Mouse (Mus musculus) forebrain, embryonic 11.5 days (tissue): ENCODE measurements around the gene Gm9844. TPM values are rescaled to one million over a fixed set of nuclear protein-coding genes. Genes with fewer than 3 reads are reported as not detected.
A peak's percentile ranks its signal among the peaks of the same experiment; 100 is the strongest.

Source experiments
- ATAC-seq: fragments of 200-750 bp; cut with Nextera tagmentation; replicated peaks from 2 replicates; pipeline ENCODE4 v1.8.0; 2017; ENCODE audit warnings: moderate TSS enrichment; ENCODE audit not compliant: low FRiP score
- DNase-seq: peaks from one replicate; pipeline ENCODE4 v3.0.0-alpha.2; 2017; ENCODE audit warnings: low spot score
- H3K27ac ChIP-seq: fragments of 300-500 bp; sonication (generic); 2 replicates; pipeline ENCODE4 v1.5.1; 2014; ENCODE audit warnings: low read depth, low read length
- H3K27me3 ChIP-seq: fragments of 300-500 bp; sonication (generic); 2 replicates; pipeline ENCODE4 v1.6.1; 2014; ENCODE audit warnings: mild to moderate bottlenecking, low read length, mixed read lengths; ENCODE audit not compliant: control insufficient read depth, insufficient read depth
- H3K36me3 ChIP-seq: fragments of 300-500 bp; sonication (generic); 2 replicates; pipeline ENCODE4 v1.6.1; 2014; ENCODE audit warnings: mild to moderate bottlenecking, low read length, moderate library complexity, mixed read lengths; ENCODE audit not compliant: control insufficient read depth, insufficient read depth
- H3K4me1 ChIP-seq: fragments of 300-500 bp; sonication (generic); replicated peaks from 2 replicates; pipeline ENCODE4 v1.6.1; 2014; ENCODE audit warnings: low read length, mixed read lengths; ENCODE audit not compliant: control insufficient read depth, insufficient read depth
- H3K4me2 ChIP-seq: fragments of 300-500 bp; sonication (generic); 2 replicates; pipeline ENCODE4 v1.6.1; 2014; ENCODE audit warnings: low read depth, mild to moderate bottlenecking, low read length, moderate library complexity, mixed read lengths; ENCODE audit not compliant: severe bottlenecking
- H3K4me3 ChIP-seq: fragments of 300-500 bp; sonication (generic); 2 replicates; pipeline ENCODE4 v1.5.1; 2014; ENCODE audit warnings: low read depth, low read length
- H3K9ac ChIP-seq: fragments of 300-500 bp; sonication (generic); 2 replicates; pipeline ENCODE4 v1.6.1; 2014; ENCODE audit warnings: low read length
- H3K9me3 ChIP-seq: fragments of 300-500 bp; sonication (generic); 2 replicates; pipeline ENCODE4 v1.6.1; 2016; ENCODE audit warnings: low read length, mixed read lengths; ENCODE audit not compliant: control insufficient read depth
- WGBS: fragments of 180-500 bp; shearing (Covaris S2); extraction: QIAGEN DNeasy Blood & Tissue Kit; methylation state at CpG from one replicate; pipeline ENCODE4 v1.1.7; 2014; 5-methylcytosine and 5-hydroxymethylcytosine counted together
- polyA plus RNA-seq: library from polyadenylated mRNA; unstranded; fragments of >200 nt; fragmentation: Nextera tagmentation; extraction: Ambion mirVana; gene quantifications from 2 replicates; pipeline ENCODE4 v1.2.1, GENCODE M21; 2014

Gene Gm9844
- polyA plus RNA-seq, 1 experiment from 2014 or later, result 15.9 TPM

GRCm38 (mm10) chr7:24856460-24857120 is 5.4 kb upstream of the Gm9844 start:
- WGBS, result 32% methylated on average over 6 of the region's 6 CpGs
- Histone ChIP-seq H3K9ac (peak overlapping the region; percentile 12; the same call in 1 of the 2 replicates), H3K4me3 (no peak overlapping the region), H3K4me2 (no peak overlapping the region), H3K36me3 (no peaks in the 10 kb centered on the region), H3K9me3 (no peaks in the 10 kb centered on the region), H3K27me3 (no peaks in the 10 kb centered on the region), H3K4me1 (no peaks in the 10 kb centered on the region; the same call in 1 of the 2 replicates), H3K27ac (no peak overlapping the region)
- no peak for ATAC-seq
- no peak for DNase-seq

DNA sequence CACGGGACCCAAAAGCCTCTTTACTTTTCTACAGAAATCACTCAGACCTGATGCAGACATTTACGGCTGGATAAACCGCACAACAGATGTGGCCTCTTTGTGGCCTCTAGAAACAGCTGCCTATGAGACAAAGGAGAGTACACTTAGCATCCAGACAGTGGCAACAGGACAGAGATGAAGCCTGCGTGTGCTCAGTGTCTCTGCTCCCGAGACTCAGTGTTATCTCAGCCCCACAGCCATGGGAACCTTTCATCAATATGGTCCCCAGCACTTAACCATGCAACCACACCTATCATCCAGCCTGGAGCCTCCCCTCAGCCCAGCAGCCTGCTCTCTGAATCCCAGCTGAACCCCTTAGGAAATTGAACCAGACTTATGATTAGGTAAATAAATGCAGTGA is 2.8 kb upstream of the Gm9844 start:
- ATAC-seq (no peak), DNase-seq (no peak)
- WGBS, result 81% methylated on average over 5 of the region's 5 CpGs
- H3K4me3 ChIP-seq, result no peak overlapping the region
- H3K9ac ChIP-seq, result no peak overlapping the region
- H3K27ac ChIP-seq, result no peak overlapping the region
- no peaks in the 10 kb centered on the region for H3K36me3 ChIP-seq
- H3K4me2 ChIP-seq, result no peak overlapping the region
- H3K4me1 ChIP-seq, result no peaks in the 10 kb centered on the region; the same call in 1 of the 2 replicates
- H3K27me3 ChIP-seq, result no peaks in the 10 kb centered on the region
- no peaks in the 10 kb centered on the region for H3K9me3 ChIP-seq

- no peak for ATAC-seq
- Histone ChIP-seq H3K27me3 (no peaks in the 10 kb centered on the region), H3K9me3 (no peaks in the 10 kb centered on the region), H3K4me2 (no peak overlapping the region), H3K4me3 (no peak overlapping the region), H3K9ac (no peak overlapping the region), H3K36me3 (no peaks in the 10 kb centered on the region), H3K4me1 (no peaks in the 10 kb centered on the region), H3K27ac (no peak overlapping the region)
- no peak for DNase-seq
- WGBS, result 86% methylated on average over 4 of the region's 4 CpGs
Observed at GRCm38 (mm10) chr7:24862853-24863252, 840 bp downstream of the Gm9844 start.

- H3K36me3 ChIP-seq, result no peaks in the 10 kb centered on the region
- H3K27ac ChIP-seq, result no peak overlapping the region
- WGBS, result 38% methylated on average over 6 of the region's 6 CpGs
- no peak for ATAC-seq
- no peaks in the 10 kb centered on the region for H3K27me3 ChIP-seq
- H3K4me3 ChIP-seq, result no peak overlapping the region
- no peak overlapping the region for H3K4me2 ChIP-seq
- DNase-seq, result no peak
- 0 out of 2 replicates have a peak, but pooled peaks cover 3% of the 10 kb centered on the region for H3K4me1 ChIP-seq
- no peaks in the 10 kb centered on the region for H3K9me3 ChIP-seq
- H3K9ac ChIP-seq, result no peak overlapping the region
Observed at GRCm38 (mm10) chr7:24864156-24864555, 2.1 kb downstream of the Gm9844 start.

DNA sequence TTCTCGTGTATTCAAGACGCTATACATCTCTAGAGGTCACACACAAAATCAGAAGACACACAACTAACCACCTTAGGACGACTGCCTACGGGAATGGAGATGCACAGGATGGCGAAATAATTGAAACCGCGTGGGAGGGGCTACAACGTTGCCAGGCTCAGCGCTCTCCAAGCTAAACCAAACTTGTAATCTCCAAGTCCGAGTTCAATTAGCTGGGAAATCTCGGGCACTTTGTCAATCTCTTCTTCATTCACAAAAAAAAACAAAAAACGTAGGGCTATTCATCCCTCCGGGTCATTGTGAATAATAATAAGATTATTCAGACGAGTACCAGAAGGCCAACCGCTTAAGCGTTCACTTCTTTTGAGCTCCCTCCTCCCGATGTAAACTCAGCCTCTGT is 7.1 kb downstream of the Gm9844 start:
- H3K4me3 ChIP-seq, result no peak overlapping the region
- H3K9me3 ChIP-seq, result no peaks in the 10 kb centered on the region; the same call in 1 of the 2 replicates
- no peaks in the 10 kb centered on the region for H3K36me3 ChIP-seq
- no peaks in the 10 kb centered on the region for H3K27me3 ChIP-seq
- peaks cover 3% of the 10 kb centered on the region; the same call in 1 of the 2 replicates for H3K4me1 ChIP-seq
- ATAC-seq (no peak), DNase-seq (no peak)
- H3K4me2 ChIP-seq, result no peak overlapping the region
- WGBS, result 36% methylated on average over 17 of the region's 17 CpGs
- H3K9ac ChIP-seq, result no peak overlapping the region
- no peak overlapping the region for H3K27ac ChIP-seq

DNA sequence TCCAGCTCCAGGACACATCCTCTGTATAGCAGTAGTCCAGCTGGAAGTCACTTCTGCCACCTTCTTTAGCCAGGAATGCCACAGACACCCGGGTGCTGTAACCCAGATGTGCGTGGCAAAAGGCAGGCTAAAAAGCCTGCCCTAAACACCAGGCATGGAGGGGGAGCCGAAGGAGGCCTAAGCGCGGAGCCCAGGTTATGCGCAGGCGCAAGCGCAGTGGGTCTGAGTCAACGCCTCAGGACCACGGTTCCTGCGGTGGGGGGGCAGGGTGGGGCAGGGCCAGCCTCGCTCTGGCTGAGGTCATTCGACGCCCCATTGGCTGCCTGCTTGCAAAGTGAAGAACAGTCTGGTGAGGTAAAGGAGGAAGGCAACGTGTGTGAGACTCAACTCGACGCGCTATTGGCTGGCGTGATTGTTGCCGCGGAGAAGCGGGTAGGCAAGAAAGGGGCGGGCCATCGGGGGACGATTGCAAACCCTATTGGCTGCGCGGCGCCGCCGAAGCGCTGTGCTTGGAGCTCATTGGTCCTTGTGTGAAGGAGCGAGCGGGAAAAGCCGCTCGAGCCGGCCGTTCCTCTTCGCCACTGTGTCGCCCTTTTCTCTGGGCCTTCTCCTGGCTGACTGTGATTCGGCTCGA is 7.6 kb downstream of the Gm9844 start, which contains the start of the genes Lypd4 and Dmrtc2:
Gene Lypd4 (minus strand): TSS at position 410 of the 634 bp plus-strand sequence.
Gene Dmrtc2 (plus strand): TSS at position 526 of the 634 bp plus-strand sequence.
- Histone ChIP-seq H3K4me2 (no peak within 1 kb of the TSS), H3K36me3 (no peaks in the 10 kb centered on the region), H3K27me3 (no peaks in the 10 kb centered on the region), H3K4me3 (no peak within 1 kb of the TSS), H3K4me1 (peaks cover 3% of the 10 kb centered on the region; the same call in 1 of the 2 replicates), H3K9me3 (no peaks in the 10 kb centered on the region; the same call in 1 of the 2 replicates), H3K9ac (no peak within 1 kb of the TSS), H3K27ac (no peak within 1 kb of the TSS)
- ATAC-seq, result no peak
- peak; percentile 71 for DNase-seq
- WGBS, result 59% methylated on average over 41 of the region's 41 CpGs

DNA sequence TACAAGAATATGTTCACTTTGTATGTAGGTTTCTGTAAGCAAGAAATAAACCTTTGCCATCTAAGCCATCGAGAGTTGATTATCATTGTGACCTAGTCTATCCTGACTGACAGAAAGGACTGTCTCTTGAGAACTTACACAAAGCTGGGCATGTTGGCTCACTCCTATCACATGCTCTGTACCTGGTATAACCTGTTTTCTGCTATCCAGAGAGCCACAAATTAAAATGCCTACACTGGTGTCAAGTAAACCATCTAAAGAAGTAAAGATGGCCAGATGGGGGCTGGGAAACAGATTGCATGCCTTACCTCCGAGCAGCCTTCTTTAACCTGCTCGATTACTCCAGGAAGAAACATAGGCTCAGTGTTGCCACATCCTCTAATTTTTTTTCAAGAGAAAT is 15.6 kb downstream of the Gm9844 start:
- Histone ChIP-seq H3K27me3 (no peaks in the 10 kb centered on the region), H3K27ac (no peak overlapping the region), H3K4me1 (no peaks in the 10 kb centered on the region), H3K4me2 (no peak overlapping the region), H3K4me3 (no peak overlapping the region), H3K9me3 (no peaks in the 10 kb centered on the region), H3K36me3 (no peaks in the 10 kb centered on the region), H3K9ac (no peak overlapping the region)
- ATAC-seq, result no peak
- 74% methylated on average over 3 of the region's 3 CpGs for WGBS
- DNase-seq, result no peak

GRCm38 (mm10) chr7:24879620-24880019 is 17.6 kb downstream of the Gm9844 start:
- no peak overlapping the region for H3K4me2 ChIP-seq
- DNase-seq, result no peak
- no peaks in the 10 kb centered on the region for H3K4me1 ChIP-seq
- WGBS, result 11% methylated on average over 2 of the region's 2 CpGs
- H3K4me3 ChIP-seq, result no peak overlapping the region
- H3K27ac ChIP-seq, result no peak overlapping the region
- ATAC-seq, result no peak
- no peaks in the 10 kb centered on the region for H3K36me3 ChIP-seq
- no peak overlapping the region for H3K9ac ChIP-seq
- H3K27me3 ChIP-seq, result no peaks in the 10 kb centered on the region
- no peaks in the 10 kb centered on the region for H3K9me3 ChIP-seq
